Mouse (Mus musculus) kidney, adult 2 months (tissue): ENCODE data around the gene Bsdc1.

Source experiments
- CTCF ChIP-seq: fragments of 200-500 bp; conservative IDR thresholded peaks from 2 replicates; pipeline ENCODE4 v1.5.1; 2011; ENCODE audit warnings: low read depth, mild to moderate bottlenecking, control low read depth, low read length, moderate library complexity, mixed read lengths; ENCODE audit not compliant: insufficient read depth, insufficient read length
- POLR2A ChIP-seq: fragments of 200-500 bp; IDR thresholded peaks from one replicate; pipeline ENCODE4 v1.6.1; 2011; ENCODE audit warnings: low read depth, low read length, control low read depth

GRCm38 (mm10) chr4:129518519-129518918 lies 57.1 kb downstream of the Bsdc1 start:
- TF ChIP-seq POLR2A = no peak
- no peak for TF ChIP-seq CTCF
